Mouse (Mus musculus) limb, embryonic 12.5 days (tissue): ENCODE measurements around the gene Grik3. TPM values are rescaled to one million over a fixed set of nuclear protein-coding genes. Genes with fewer than 3 reads are reported as not detected.
A peak's percentile ranks its signal among the peaks of the same experiment; 100 is the strongest.

Experiments
- ATAC-seq: fragments of 200-750 bp; cut with Nextera tagmentation; 2 replicates; pipeline ENCODE4 v1.8.0; 2017; ENCODE audit warnings: low read depth, moderate TSS enrichment; ENCODE audit not compliant: insufficient number of reproducible peaks, insufficient read depth, low FRiP score, low TSS enrichment
- H3K27ac ChIP-seq: fragments of 300-500 bp; sonication (generic); 2 replicates; pipeline ENCODE4 v1.5.1; 2016; ENCODE audit warnings: mild to moderate bottlenecking, moderate library complexity
- H3K27me3 ChIP-seq: fragments of 300-500 bp; sonication (generic); 2 replicates; pipeline ENCODE4 v1.6.1; 2016; ENCODE audit warnings: mild to moderate bottlenecking, moderate library complexity
- H3K36me3 ChIP-seq: fragments of 300-500 bp; sonication (generic); 2 replicates; pipeline ENCODE4 v1.6.1; 2016; ENCODE audit warnings: mild to moderate bottlenecking, moderate library complexity
- H3K4me1 ChIP-seq: fragments of 300-500 bp; sonication (generic); replicated peaks from 2 replicates; pipeline ENCODE4 v1.6.1; 2016
- H3K4me2 ChIP-seq: fragments of 300-500 bp; sonication (generic); 2 replicates; pipeline ENCODE4 v1.6.1; 2016; ENCODE audit warnings: mild to moderate bottlenecking, moderate library complexity
- H3K4me3 ChIP-seq: fragments of 300-500 bp; sonication (generic); replicated peaks from 2 replicates; pipeline ENCODE4 v1.5.1; 2016; ENCODE audit warnings: mild to moderate bottlenecking
- H3K9ac ChIP-seq: fragments of 300-500 bp; sonication (generic); replicated peaks from 2 replicates; pipeline ENCODE4 v1.6.1; 2016; ENCODE audit warnings: mild to moderate bottlenecking, moderate library complexity
- H3K9me3 ChIP-seq: fragments of 300-500 bp; sonication (generic); 2 replicates; pipeline ENCODE4 v1.6.1; 2016; ENCODE audit warnings: mild to moderate bottlenecking, moderate library complexity
- WGBS: fragments of 180-500 bp; shearing (Covaris S2); methylation state at CpG from one replicate; pipeline ENCODE4 v1.1.7; 2016; 5-methylcytosine and 5-hydroxymethylcytosine counted together
- polyA plus RNA-seq: library from polyadenylated mRNA; unstranded; fragments of >200 nt; fragmentation: Nextera tagmentation; extraction: Ambion mirVana; gene quantifications from 2 replicates; pipeline ENCODE4 v1.2.1, GENCODE M21; 2016

Gene Grik3
- polyA plus RNA-seq, 1 experiment from 2014 or later: not detected

GRCm38 (mm10) chr4:125526425-125526824 lies 35.9 kb downstream of the Grik3 start:
- Histone ChIP-seq H3K4me1 (peaks cover 9% of the 10 kb centered on the region), H3K36me3 (no peaks in the 10 kb centered on the region), H3K4me3 (no peak overlapping the region), H3K4me2 (no peak overlapping the region), H3K27me3 (peaks cover 66% of the 10 kb centered on the region), H3K9ac (no peak overlapping the region), H3K9me3 (no peaks in the 10 kb centered on the region), H3K27ac (no peak overlapping the region)
- 20% methylated on average over 5 of the region's 5 CpGs for WGBS
- peak; percentile 49; the same call in 1 of the 2 replicates for ATAC-seq

- peaks cover 98% of the 10 kb centered on the region for H3K27me3 ChIP-seq
- ATAC-seq: no peak
- H3K4me1 ChIP-seq: peaks cover 18% of the 10 kb centered on the region
- H3K9me3 ChIP-seq: no peaks in the 10 kb centered on the region
- H3K4me3 ChIP-seq: no peak overlapping the region
- no peak overlapping the region for H3K9ac ChIP-seq
- H3K4me2 ChIP-seq: no peak overlapping the region
- 35% methylated on average over 9 of the region's 9 CpGs for WGBS
- H3K27ac ChIP-seq: no peak overlapping the region
- H3K36me3 ChIP-seq: no peaks in the 10 kb centered on the region
Observed at GRCm38 (mm10) chr4:125533965-125534364, 43.5 kb downstream of the Grik3 start.

- no peaks in the 10 kb centered on the region for H3K9me3 ChIP-seq
- peaks cover 98% of the 10 kb centered on the region for H3K27me3 ChIP-seq
- H3K36me3 ChIP-seq: no peaks in the 10 kb centered on the region
- H3K9ac ChIP-seq: no peak overlapping the region
- H3K4me3 ChIP-seq: no peak overlapping the region
- ATAC-seq: no peak
- 3% methylated on average over 8 of the region's 8 CpGs for WGBS
- H3K27ac ChIP-seq: no peak overlapping the region
- H3K4me1 ChIP-seq: peaks cover 18% of the 10 kb centered on the region
- H3K4me2 ChIP-seq: peak overlapping the region; percentile 6; the same call in 1 of the 2 replicates
Observed at GRCm38 (mm10) chr4:125534449-125534848, 43.9 kb downstream of the Grik3 start.

GRCm38 (mm10) chr4:125534991-125535401 lies 44.5 kb downstream of the Grik3 start:
- peaks cover 98% of the 10 kb centered on the region for H3K27me3 ChIP-seq
- H3K36me3 ChIP-seq: no peaks in the 10 kb centered on the region
- WGBS: 7% methylated on average over 11 of the region's 11 CpGs

GRCm38 (mm10) chr4:125535465-125535864 lies 45.0 kb downstream of the Grik3 start:
- H3K9me3 ChIP-seq: no peaks in the 10 kb centered on the region
- no peak overlapping the region for H3K4me3 ChIP-seq
- no peak overlapping the region for H3K9ac ChIP-seq
- H3K27me3 ChIP-seq: peaks cover 99% of the 10 kb centered on the region
- H3K27ac ChIP-seq: no peak overlapping the region
- 7% methylated on average over 7 of the region's 7 CpGs for WGBS
- peak; percentile 31; the same call in 1 of the 2 replicates for ATAC-seq
- H3K4me2 ChIP-seq: no peak overlapping the region
- no peaks in the 10 kb centered on the region for H3K36me3 ChIP-seq
- peaks cover 18% of the 10 kb centered on the region for H3K4me1 ChIP-seq

More at GRCm38 (mm10) chr4:125534991-125535401, 44.5 kb downstream of the Grik3 start:
- no peak for ATAC-seq
- Histone ChIP-seq H3K4me3 (no peak overlapping the region), H3K9ac (no peak overlapping the region), H3K27ac (no peak overlapping the region), H3K4me1 (peaks cover 18% of the 10 kb centered on the region), H3K4me2 (peak overlapping the region; percentile 6; the same call in 1 of the 2 replicates), H3K9me3 (no peaks in the 10 kb centered on the region)

GRCm38 (mm10) chr4:125535977-125536376 lies 45.5 kb downstream of the Grik3 start:
- Histone ChIP-seq H3K27ac (no peak overlapping the region), H3K36me3 (no peaks in the 10 kb centered on the region), H3K4me3 (no peak overlapping the region), H3K4me1 (peaks cover 18% of the 10 kb centered on the region), H3K27me3 (peaks cover 95% of the 10 kb centered on the region), H3K9ac (no peak overlapping the region), H3K4me2 (no peak overlapping the region), H3K9me3 (no peaks in the 10 kb centered on the region)
- WGBS: 43% methylated on average over 4 of the region's 4 CpGs
- no peak for ATAC-seq

- WGBS: 14% methylated on average over 3 of the region's 3 CpGs
- Histone ChIP-seq H3K36me3 (no peaks in the 10 kb centered on the region), H3K4me2 (no peak overlapping the region), H3K4me3 (no peak overlapping the region), H3K4me1 (peaks cover 18% of the 10 kb centered on the region), H3K27me3 (peaks cover 94% of the 10 kb centered on the region), H3K27ac (no peak overlapping the region), H3K9me3 (no peaks in the 10 kb centered on the region), H3K9ac (no peak overlapping the region)
- ATAC-seq: no peak
Observed at GRCm38 (mm10) chr4:125538301-125538965, 47.9 kb downstream of the Grik3 start.

- no peak for ATAC-seq
- Histone ChIP-seq H3K4me3 (no peak overlapping the region), H3K27me3 (peaks cover 93% of the 10 kb centered on the region), H3K4me1 (peaks cover 11% of the 10 kb centered on the region), H3K27ac (no peak overlapping the region), H3K36me3 (no peaks in the 10 kb centered on the region), H3K4me2 (no peak overlapping the region), H3K9ac (no peak overlapping the region), H3K9me3 (no peaks in the 10 kb centered on the region)
- 72% methylated on average over 9 of the region's 9 CpGs for WGBS
Observed at GRCm38 (mm10) chr4:125539617-125540016, 49.1 kb downstream of the Grik3 start.

GRCm38 (mm10) chr4:125543171-125543570 lies 52.7 kb downstream of the Grik3 start:
- no peak overlapping the region for H3K27ac ChIP-seq
- no peaks in the 10 kb centered on the region for H3K36me3 ChIP-seq
- no peak overlapping the region for H3K9ac ChIP-seq
- ATAC-seq: no peak
- H3K4me2 ChIP-seq: no peak overlapping the region
- H3K27me3 ChIP-seq: peaks cover 94% of the 10 kb centered on the region
- H3K4me3 ChIP-seq: no peak overlapping the region
- no peaks in the 10 kb centered on the region for H3K9me3 ChIP-seq
- 86% methylated on average over 5 of the region's 5 CpGs for WGBS
- H3K4me1 ChIP-seq: no peaks in the 10 kb centered on the region

GRCm38 (mm10) chr4:125544947-125545767 lies 54.7 kb downstream of the Grik3 start:
- no peak overlapping the region for H3K27ac ChIP-seq
- H3K4me1 ChIP-seq: no peaks in the 10 kb centered on the region
- H3K27me3 ChIP-seq: peaks cover 93% of the 10 kb centered on the region
- H3K4me3 ChIP-seq: no peak overlapping the region
- H3K36me3 ChIP-seq: no peaks in the 10 kb centered on the region
- WGBS: 26% methylated on average over 18 of the region's 18 CpGs
- ATAC-seq: no peak
- H3K9me3 ChIP-seq: no peaks in the 10 kb centered on the region
- no peak overlapping the region for H3K9ac ChIP-seq
- H3K4me2 ChIP-seq: no peak overlapping the region

- H3K9ac ChIP-seq: no peak overlapping the region
- 49% methylated on average over 7 of the region's 7 CpGs for WGBS
- no peak overlapping the region for H3K4me3 ChIP-seq
- H3K4me2 ChIP-seq: no peak overlapping the region
- no peaks in the 10 kb centered on the region for H3K4me1 ChIP-seq
- ATAC-seq: no peak
- H3K36me3 ChIP-seq: no peaks in the 10 kb centered on the region
- H3K27me3 ChIP-seq: peaks cover 95% of the 10 kb centered on the region
- H3K27ac ChIP-seq: no peak overlapping the region
- no peaks in the 10 kb centered on the region for H3K9me3 ChIP-seq
Observed at GRCm38 (mm10) chr4:125545768-125546220, 55.3 kb downstream of the Grik3 start.
